Mouse (Mus musculus) forebrain, embryonic 12.5 days (tissue): Measurements from ENCODE around the gene Gm8246. TPM values are rescaled to one million over a fixed set of nuclear protein-coding genes. Genes with fewer than 3 reads are reported as not detected.
"Not testable (repeated sequence)": the region's sequence is repeated elsewhere in the genome, so short reads cannot be mapped to it uniquely, and the experiment has no call there.

Experiments used
- ATAC-seq: fragments of 200-750 bp; cut with Nextera tagmentation; 2 replicates; pipeline ENCODE4 v1.8.0; 2017; ENCODE audit warnings: moderate TSS enrichment; ENCODE audit not compliant: low FRiP score
- H3K27ac ChIP-seq: fragments of 300-500 bp; sonication (generic); 2 replicates; pipeline ENCODE4 v1.5.1; 2016; ENCODE audit warnings: mild to moderate bottlenecking
- H3K27me3 ChIP-seq: fragments of 300-500 bp; sonication (generic); 2 replicates; pipeline ENCODE4 v1.6.1; 2016; ENCODE audit warnings: mild to moderate bottlenecking
- H3K36me3 ChIP-seq: fragments of 300-500 bp; sonication (generic); replicated peaks from 2 replicates; pipeline ENCODE4 v1.6.1; 2016; ENCODE audit warnings: mild to moderate bottlenecking
- H3K4me1 ChIP-seq: fragments of 300-500 bp; sonication (generic); 2 replicates; pipeline ENCODE4 v1.6.1; 2016
- H3K4me2 ChIP-seq: fragments of 300-500 bp; sonication (generic); 2 replicates; pipeline ENCODE4 v1.6.1; 2016; ENCODE audit warnings: mild to moderate bottlenecking, moderate library complexity
- H3K4me3 ChIP-seq: fragments of 300-500 bp; sonication (generic); replicated peaks from 2 replicates; pipeline ENCODE4 v1.5.1; 2016; ENCODE audit warnings: mild to moderate bottlenecking
- H3K9ac ChIP-seq: fragments of 300-500 bp; sonication (generic); 2 replicates; pipeline ENCODE4 v1.6.1; 2016; ENCODE audit warnings: mild to moderate bottlenecking
- H3K9me3 ChIP-seq: fragments of 300-500 bp; sonication (generic); 2 replicates; pipeline ENCODE4 v1.6.1; 2016
- WGBS: fragments of 180-500 bp; shearing (Covaris S2); methylation state at CpG from one replicate; pipeline ENCODE4 v1.1.7; 2016; 5-methylcytosine and 5-hydroxymethylcytosine counted together
- polyA plus RNA-seq: library from polyadenylated mRNA; unstranded; fragments of >200 nt; fragmentation: Nextera tagmentation; extraction: Ambion mirVana; gene quantifications from 2 replicates; pipeline ENCODE4 v1.2.1, GENCODE M21; 2016

Gm8246 gene
- polyA plus RNA-seq = not detected in 2 replicates

DNA sequence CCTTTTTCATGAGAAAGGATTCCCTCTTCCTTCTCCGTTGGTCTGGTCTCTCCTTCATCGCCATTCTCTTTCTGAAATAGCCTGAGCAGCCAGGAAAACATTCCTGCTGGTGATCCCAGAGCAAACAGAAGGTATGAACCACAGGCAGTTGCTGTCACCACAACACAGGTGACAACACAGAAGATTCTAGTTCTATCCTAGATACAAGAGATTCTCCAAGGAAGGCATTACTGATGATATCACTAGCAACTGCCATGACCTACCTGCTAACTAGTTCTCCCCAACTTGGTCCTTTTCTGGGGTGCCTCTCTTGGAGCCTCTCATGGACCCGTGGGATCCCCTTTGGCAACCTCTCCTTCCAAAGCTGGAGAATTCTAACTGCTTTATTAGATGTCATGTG, at the start of gene Gm8246:
TSS of gene Gm8246 (minus strand) at position 101 of the 400 bp plus-strand sequence.
- not testable (repeated sequence) for ATAC-seq, H3K27me3 ChIP-seq, H3K9me3 ChIP-seq, H3K4me2 ChIP-seq, H3K4me1 ChIP-seq, H3K36me3 ChIP-seq, H3K9ac ChIP-seq, H3K4me3 ChIP-seq, H3K27ac ChIP-seq
- no CpG with 5 or more reads among the region's 3 CpGs for WGBS

DNA sequence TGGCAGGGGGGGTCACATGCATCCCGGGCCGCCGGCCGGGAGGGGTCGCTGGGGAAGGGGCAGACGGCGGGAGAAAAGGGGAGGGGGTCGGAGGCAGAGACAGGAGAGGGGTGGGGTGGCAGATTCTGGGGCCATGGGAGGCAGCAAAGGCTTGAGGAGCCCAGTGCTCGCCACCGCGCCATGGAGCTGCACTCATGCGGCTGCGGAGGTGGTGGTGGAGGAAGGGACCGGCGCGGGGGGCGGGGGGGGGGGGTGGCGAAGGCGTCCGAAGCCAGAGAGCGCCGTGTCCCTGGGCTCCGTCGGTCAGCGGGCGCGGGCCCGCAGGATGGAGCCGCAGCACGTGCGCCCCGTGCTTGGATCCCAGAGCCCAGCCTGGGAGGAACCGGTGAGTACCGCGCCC, 23.7 kb upstream of the Gm8246 start, which contains the start of gene Gm3488:
TSS of gene Gm3488 (plus strand) at position 301 of the 400 bp plus-strand sequence.
- not testable (repeated sequence) for H3K4me1 ChIP-seq, H3K36me3 ChIP-seq, H3K27ac ChIP-seq, H3K4me3 ChIP-seq, H3K9me3 ChIP-seq, H3K9ac ChIP-seq, H3K4me2 ChIP-seq, H3K27me3 ChIP-seq, ATAC-seq
- WGBS = no CpG with 5 or more reads among the region's 35 CpGs

DNA sequence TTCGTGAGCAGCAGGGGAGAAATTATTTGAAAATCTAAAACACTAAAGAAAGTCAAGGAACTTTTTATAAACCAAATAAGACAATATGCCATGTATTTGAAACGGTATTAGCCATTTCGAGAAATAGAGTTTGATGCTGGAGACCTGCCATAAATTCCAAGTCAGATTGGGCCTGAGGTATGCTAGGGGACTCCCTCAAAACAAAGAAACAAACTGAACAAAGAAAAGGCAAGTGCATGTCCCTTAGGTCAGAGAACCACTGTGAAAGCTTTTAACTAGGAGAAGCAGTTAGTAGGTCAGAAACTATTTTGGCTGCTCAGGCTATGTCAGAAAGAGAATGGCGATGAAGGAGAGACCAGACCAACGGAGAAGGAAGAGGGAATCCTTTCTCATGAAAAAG, 6.3 kb upstream of the Gm8246 start, which contains the start of gene Gm3187:
TSS of gene Gm3187 (plus strand) at position 301 of the 400 bp plus-strand sequence.
- not testable (repeated sequence) for H3K27me3 ChIP-seq, H3K9ac ChIP-seq, H3K9me3 ChIP-seq, H3K27ac ChIP-seq, ATAC-seq, H3K36me3 ChIP-seq, H3K4me3 ChIP-seq, H3K4me1 ChIP-seq, H3K4me2 ChIP-seq
- WGBS = 82% methylated on average over 4 of the region's 5 CpGs

DNA sequence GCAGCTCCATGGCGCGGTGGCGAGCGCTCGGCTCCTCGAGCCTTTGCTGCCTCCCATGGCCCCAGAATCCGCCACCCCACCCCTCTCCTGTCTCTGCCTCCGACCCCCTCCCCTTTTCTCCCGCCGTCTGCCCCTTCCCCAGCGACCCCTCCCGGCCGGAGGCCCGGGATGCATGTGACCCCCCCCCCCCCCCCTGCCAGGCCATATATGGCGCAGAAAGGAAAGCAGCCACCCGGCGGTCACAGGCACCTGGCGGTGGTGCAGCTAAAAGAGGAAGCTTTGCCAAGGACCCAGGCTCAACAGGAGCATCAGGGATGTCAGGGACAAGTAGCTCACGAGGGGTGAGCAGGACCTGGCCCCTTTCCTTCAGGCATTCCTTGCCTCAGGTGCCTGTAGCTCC, 17.2 kb downstream of the Gm8246 start:
- H3K9me3 ChIP-seq = not testable (repeated sequence)

DNA sequence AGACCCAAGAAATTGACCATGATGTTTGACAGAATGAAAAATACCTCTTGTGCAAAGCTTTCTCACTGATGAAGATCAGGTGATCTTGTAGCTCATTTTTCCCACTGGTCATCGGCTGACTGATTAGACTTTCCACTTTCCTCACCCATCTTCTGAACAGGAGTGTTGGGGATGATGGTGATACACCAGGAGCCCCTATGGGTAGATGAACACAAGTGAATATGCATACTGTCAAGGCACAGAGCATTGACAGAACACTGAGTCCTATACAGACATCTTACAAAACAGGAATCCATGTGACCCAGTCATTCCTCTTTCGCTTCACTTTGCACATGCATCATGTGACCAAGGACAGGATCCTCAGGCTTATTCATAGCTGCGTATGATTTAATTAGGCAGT, 22.3 kb downstream of the Gm8246 start, which contains the start of gene Gm3194:
TSS of gene Gm3194 (minus strand) at position 101 of the 400 bp plus-strand sequence.
- not testable (repeated sequence) for ATAC-seq, H3K9me3 ChIP-seq, H3K27ac ChIP-seq, H3K9ac ChIP-seq, H3K4me2 ChIP-seq, H3K4me1 ChIP-seq, H3K36me3 ChIP-seq, H3K4me3 ChIP-seq, H3K27me3 ChIP-seq
- no CpG with 5 or more reads among the region's 3 CpGs for WGBS

More for the DNA sequence above, 17.2 kb downstream of the Gm8246 start:
- H3K36me3 ChIP-seq, H3K27me3 ChIP-seq, H3K4me3 ChIP-seq, H3K27ac ChIP-seq, H3K9ac ChIP-seq, H3K4me2 ChIP-seq, H3K4me1 ChIP-seq, ATAC-seq: not testable (repeated sequence)
- WGBS = no CpG with 5 or more reads among the region's 19 CpGs

Other genes starting within 250 kb of the Gm8246 start
- not detected in 2 replicates for gene Gm3526, start 217.2 kb downstream of the Gm8246 start, polyA plus RNA-seq
- not detected in 2 replicates for gene Gm3542, start 142.9 kb downstream of the Gm8246 start, polyA plus RNA-seq
- 0.47 TPM in 1 of 2 replicates, not detected in the other for gene Gm3500, start 88.8 kb downstream of the Gm8246 start, polyA plus RNA-seq
- gene Gm3194, start 22.4 kb downstream of the Gm8246 start, polyA plus RNA-seq = 1.4 and 1.8 TPM in 2 replicates
- not detected in 2 replicates for gene Gm3187, start 6.4 kb upstream of the Gm8246 start, polyA plus RNA-seq
- 3.7 and 3.8 TPM in 2 replicates for gene Gm3488, start 23.8 kb upstream of the Gm8246 start, polyA plus RNA-seq
- gene Gm3532, start 60.7 kb upstream of the Gm8246 start, polyA plus RNA-seq = not detected in 2 replicates
- not detected in 2 replicates for gene Gm8265, start 155.2 kb upstream of the Gm8246 start, polyA plus RNA-seq
- gene Gm9603, start 209.6 kb upstream of the Gm8246 start, polyA plus RNA-seq = not detected in 2 replicates